Mouse (Mus musculus) limb, embryonic 13.5 days (tissue): ENCODE data around the gene Prkag2. TPM values are rescaled to one million over a fixed set of nuclear protein-coding genes. Genes with fewer than 3 reads are reported as not detected.

Source experiments
- ATAC-seq: fragments of 200-750 bp; cut with Nextera tagmentation; 2 replicates; pipeline ENCODE4 v1.8.0; 2017; ENCODE audit warnings: low read depth, moderate number of reproducible peaks, moderate TSS enrichment; ENCODE audit not compliant: low FRiP score
- H3K27ac ChIP-seq: fragments of 300-500 bp; sonication (generic); 2 replicates; pipeline ENCODE4 v1.5.1; 2015; ENCODE audit warnings: inconsistent platforms, mild to moderate bottlenecking, moderate library complexity
- H3K27me3 ChIP-seq: fragments of 300-500 bp; sonication (generic); 2 replicates; pipeline ENCODE4 v1.6.1; 2015; ENCODE audit warnings: mild to moderate bottlenecking, inconsistent platforms
- H3K36me3 ChIP-seq: fragments of 300-500 bp; sonication (generic); 2 replicates; pipeline ENCODE4 v1.6.1; 2015; ENCODE audit warnings: inconsistent platforms, mild to moderate bottlenecking, moderate library complexity
- H3K4me1 ChIP-seq: fragments of 300-500 bp; sonication (generic); 2 replicates; pipeline ENCODE4 v1.6.1; 2015; ENCODE audit warnings: inconsistent platforms
- H3K4me2 ChIP-seq: fragments of 300-500 bp; sonication (generic); replicated peaks from 2 replicates; pipeline ENCODE4 v1.6.1; 2015; ENCODE audit warnings: inconsistent platforms, mild to moderate bottlenecking, moderate library complexity
- H3K4me3 ChIP-seq: fragments of 300-500 bp; sonication (generic); 2 replicates; pipeline ENCODE4 v1.5.1; 2015; ENCODE audit warnings: moderate library complexity, mild to moderate bottlenecking, inconsistent platforms
- H3K9ac ChIP-seq: fragments of 300-500 bp; sonication (generic); 2 replicates; pipeline ENCODE4 v1.6.1; 2015; ENCODE audit warnings: mild to moderate bottlenecking, inconsistent platforms
- H3K9me3 ChIP-seq: fragments of 300-500 bp; sonication (generic); 2 replicates; pipeline ENCODE4 v1.6.1; 2016; ENCODE audit warnings: inconsistent platforms
- WGBS: fragments of 180-500 bp; shearing (Covaris S2); methylation state at CpG from one replicate; pipeline ENCODE4 v1.1.7; 2015; 5-methylcytosine and 5-hydroxymethylcytosine counted together
- polyA plus RNA-seq: library from polyadenylated mRNA; unstranded; fragments of >200 nt; fragmentation: Nextera tagmentation; extraction: Ambion mirVana; gene quantifications from 2 replicates; pipeline ENCODE4 v1.2.1, GENCODE M21; 2015

The Prkag2 gene
- polyA plus RNA-seq, 1 experiment from 2014 or later = 21.3 TPM

DNA sequence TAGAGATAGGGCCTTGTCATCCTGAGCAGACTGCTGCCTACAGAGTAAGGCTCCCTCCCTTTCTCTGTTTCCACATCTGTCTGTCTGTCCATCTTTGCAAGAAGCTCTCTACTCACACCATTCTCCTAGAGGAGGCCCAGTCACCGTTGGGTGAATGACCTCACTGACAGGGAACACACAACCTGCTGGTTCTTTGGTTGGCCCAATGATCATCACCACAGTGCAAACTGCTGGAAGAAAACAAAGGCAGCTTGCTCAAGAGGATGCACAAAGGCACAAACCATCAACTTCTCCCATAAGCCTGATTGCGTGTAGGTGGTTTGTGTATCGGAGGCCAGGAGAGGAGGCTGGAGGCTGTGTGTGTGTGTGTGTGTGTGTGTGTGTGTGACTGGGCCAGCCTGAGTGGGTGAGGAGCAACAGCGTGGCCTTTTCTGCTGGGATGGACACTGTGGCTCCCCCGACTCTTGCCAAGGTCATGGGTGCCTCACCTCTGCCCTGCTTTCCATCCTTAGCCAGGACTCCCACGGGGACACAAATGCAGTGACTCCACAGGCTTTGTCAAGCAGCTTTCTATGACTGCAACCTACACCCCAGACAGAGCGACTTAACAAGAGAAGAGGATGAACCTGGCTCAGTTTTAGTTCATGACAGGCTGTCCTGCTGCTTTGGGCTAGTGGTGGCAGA lies 149.4 kb downstream of the Prkag2 start:
- Histone ChIP-seq H3K4me3 (no peak overlapping the region), H3K27me3 (no peaks in the 10 kb centered on the region), H3K4me1 (peaks cover 16% of the 10 kb centered on the region), H3K36me3 (no peaks in the 10 kb centered on the region), H3K9ac (no peak overlapping the region), H3K4me2 (no peak overlapping the region), H3K9me3 (no peaks in the 10 kb centered on the region; the same call in 1 of the 2 replicates), H3K27ac (no peak overlapping the region)
- ATAC-seq = no peak
- WGBS = 87% methylated on average over 7 of the region's 7 CpGs

GRCm38 (mm10) chr5:24950039-24950438 lies 150.4 kb downstream of the Prkag2 start:
- no peak overlapping the region for H3K9ac ChIP-seq
- 81% methylated on average over 6 of the region's 6 CpGs for WGBS
- H3K4me1 ChIP-seq = peaks cover 16% of the 10 kb centered on the region
- ATAC-seq = no peak
- no peaks in the 10 kb centered on the region for H3K36me3 ChIP-seq
- no peak overlapping the region for H3K4me3 ChIP-seq
- H3K9me3 ChIP-seq = no peaks in the 10 kb centered on the region
- no peaks in the 10 kb centered on the region for H3K27me3 ChIP-seq
- H3K4me2 ChIP-seq = no peak overlapping the region
- H3K27ac ChIP-seq = no peak overlapping the region

- Histone ChIP-seq H3K4me3 (no peak overlapping the region), H3K9me3 (peaks cover 4% of the 10 kb centered on the region; the same call in 1 of the 2 replicates), H3K4me2 (no peak overlapping the region), H3K4me1 (no peaks in the 10 kb centered on the region), H3K27me3 (no peaks in the 10 kb centered on the region), H3K27ac (no peak overlapping the region), H3K36me3 (no peaks in the 10 kb centered on the region), H3K9ac (no peak overlapping the region)
- no peak for ATAC-seq
- WGBS = 62% methylated on average over 5 of the region's 5 CpGs
These were observed 162.2 kb downstream of the Prkag2 start for GRCm38 (mm10) chr5:24938046-24938822.

DNA sequence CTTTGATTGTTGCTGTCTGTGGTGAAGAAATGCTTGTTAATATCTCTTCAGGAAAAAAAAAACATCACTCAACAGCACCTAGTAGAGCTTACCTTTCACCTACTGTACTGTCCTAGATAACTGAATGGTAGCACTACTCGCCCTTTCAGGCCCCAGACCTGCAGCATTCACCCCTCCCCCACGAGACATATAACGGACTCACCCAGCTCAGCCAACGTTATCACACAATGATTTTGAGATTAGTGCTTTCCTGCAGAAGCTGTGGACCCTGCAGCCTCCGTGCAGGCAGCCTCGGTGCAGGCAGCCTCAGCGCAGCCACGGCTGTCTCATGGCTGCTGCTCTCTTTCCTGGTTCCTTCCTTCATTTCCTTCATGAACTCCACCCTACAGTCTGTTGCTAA lies 164.0 kb downstream of the Prkag2 start:
- H3K27ac ChIP-seq = no peak overlapping the region
- H3K27me3 ChIP-seq = no peaks in the 10 kb centered on the region
- no peak for ATAC-seq
- 74% methylated on average over 8 of the region's 8 CpGs for WGBS
- H3K4me3 ChIP-seq = no peak overlapping the region
- H3K9me3 ChIP-seq = peaks cover 4% of the 10 kb centered on the region; the same call in 1 of the 2 replicates
- no peaks in the 10 kb centered on the region for H3K4me1 ChIP-seq
- no peaks in the 10 kb centered on the region for H3K36me3 ChIP-seq
- no peak overlapping the region for H3K9ac ChIP-seq
- no peak overlapping the region for H3K4me2 ChIP-seq

DNA sequence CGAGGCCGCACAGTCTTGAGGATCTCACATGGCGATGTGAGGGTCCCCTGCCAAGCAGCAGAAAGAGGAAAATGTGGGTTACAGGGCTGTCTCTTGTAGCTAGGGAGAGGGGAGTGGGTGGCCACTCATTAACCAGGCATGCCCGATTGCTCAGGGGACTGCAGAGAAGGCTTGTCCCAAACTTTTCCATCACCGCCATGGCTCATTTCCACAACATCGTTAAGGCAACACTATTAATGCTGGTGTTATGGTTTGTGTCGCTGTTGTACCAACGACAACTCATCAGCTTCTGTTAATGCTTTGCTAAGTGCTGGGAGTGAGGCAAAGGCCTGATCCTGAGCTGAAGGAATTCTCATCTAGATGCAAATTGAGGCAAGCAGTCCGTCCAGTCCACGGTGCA lies 165.0 kb downstream of the Prkag2 start:
- ATAC-seq = no peak
- H3K4me2 ChIP-seq = no peak overlapping the region
- H3K9me3 ChIP-seq = peaks cover 4% of the 10 kb centered on the region; the same call in 1 of the 2 replicates
- H3K27ac ChIP-seq = no peak overlapping the region
- H3K4me3 ChIP-seq = no peak overlapping the region
- 75% methylated on average over 10 of the region's 10 CpGs for whole genome bisulfite sequencing
- H3K36me3 ChIP-seq = no peaks in the 10 kb centered on the region
- H3K9ac ChIP-seq = no peak overlapping the region
- H3K4me1 ChIP-seq = no peaks in the 10 kb centered on the region
- H3K27me3 ChIP-seq = no peaks in the 10 kb centered on the region

DNA sequence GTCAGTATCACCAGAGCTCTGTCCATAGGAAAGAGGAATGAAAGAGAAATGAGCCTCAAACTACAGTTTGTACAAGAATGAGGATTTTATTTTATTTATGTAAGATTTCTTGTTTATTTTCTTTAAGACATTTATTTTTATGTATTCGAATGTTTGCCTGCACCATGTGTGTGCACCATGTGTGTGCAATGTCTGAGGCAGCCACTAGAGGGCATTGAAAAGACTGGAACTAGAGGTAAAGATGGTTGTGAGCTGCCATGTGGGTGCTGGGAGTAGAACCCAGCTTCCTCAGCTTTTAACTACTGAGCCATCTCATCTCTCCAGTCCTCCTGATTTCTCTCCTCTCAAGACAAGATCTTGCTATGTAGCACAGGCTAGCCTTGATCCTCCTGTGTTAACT lies 166.7 kb downstream of the Prkag2 start:
- Histone ChIP-seq H3K4me1 (no peaks in the 10 kb centered on the region), H3K4me2 (no peak overlapping the region), H3K9ac (no peak overlapping the region), H3K4me3 (no peak overlapping the region), H3K9me3 (peaks cover 4% of the 10 kb centered on the region; the same call in 1 of the 2 replicates), H3K27me3 (no peaks in the 10 kb centered on the region), H3K27ac (no peak overlapping the region), H3K36me3 (no peaks in the 10 kb centered on the region)
- 98% methylated on average over 1 of the region's 1 CpGs for WGBS
- no peak for ATAC-seq

DNA sequence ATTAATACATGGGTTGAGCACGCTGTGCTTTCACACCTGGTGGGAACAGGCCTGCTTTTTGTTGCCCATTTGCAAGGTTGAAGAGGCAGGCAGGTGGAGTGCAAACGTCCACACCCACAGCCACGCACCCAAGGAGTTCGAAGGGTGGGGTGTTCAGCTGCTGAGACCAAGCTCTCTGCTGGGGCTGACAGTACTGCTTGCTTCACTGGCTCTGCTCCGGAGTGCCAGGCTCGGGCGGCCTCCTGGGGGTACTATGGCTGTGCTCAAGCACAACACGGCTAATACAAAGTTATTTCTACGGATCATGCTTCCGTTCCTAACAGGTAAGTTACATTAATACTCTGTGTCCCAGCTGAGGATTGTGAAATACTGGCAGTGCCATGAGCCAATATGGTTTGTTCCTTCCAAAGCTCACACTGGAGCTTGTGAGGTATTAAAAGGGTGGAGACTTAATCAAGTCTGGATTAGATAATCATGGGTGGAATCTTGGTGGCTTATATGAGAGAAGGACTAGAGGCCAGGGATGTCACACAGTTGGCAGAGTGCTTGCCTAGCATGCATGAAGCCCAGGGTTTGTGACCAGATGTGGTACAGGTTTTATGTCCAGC lies 168.8 kb downstream of the Prkag2 start:
- no peak overlapping the region for H3K9ac ChIP-seq
- H3K4me3 ChIP-seq = no peak overlapping the region
- no peaks in the 10 kb centered on the region for H3K27me3 ChIP-seq
- H3K9me3 ChIP-seq = peaks cover 4% of the 10 kb centered on the region; the same call in 1 of the 2 replicates
- H3K36me3 ChIP-seq = no peaks in the 10 kb centered on the region
- H3K4me2 ChIP-seq = no peak overlapping the region
- ATAC-seq = no peak
- no peak overlapping the region for H3K27ac ChIP-seq
- 80% methylated on average over 10 of the region's 10 CpGs for WGBS
- H3K4me1 ChIP-seq = no peaks in the 10 kb centered on the region

DNA sequence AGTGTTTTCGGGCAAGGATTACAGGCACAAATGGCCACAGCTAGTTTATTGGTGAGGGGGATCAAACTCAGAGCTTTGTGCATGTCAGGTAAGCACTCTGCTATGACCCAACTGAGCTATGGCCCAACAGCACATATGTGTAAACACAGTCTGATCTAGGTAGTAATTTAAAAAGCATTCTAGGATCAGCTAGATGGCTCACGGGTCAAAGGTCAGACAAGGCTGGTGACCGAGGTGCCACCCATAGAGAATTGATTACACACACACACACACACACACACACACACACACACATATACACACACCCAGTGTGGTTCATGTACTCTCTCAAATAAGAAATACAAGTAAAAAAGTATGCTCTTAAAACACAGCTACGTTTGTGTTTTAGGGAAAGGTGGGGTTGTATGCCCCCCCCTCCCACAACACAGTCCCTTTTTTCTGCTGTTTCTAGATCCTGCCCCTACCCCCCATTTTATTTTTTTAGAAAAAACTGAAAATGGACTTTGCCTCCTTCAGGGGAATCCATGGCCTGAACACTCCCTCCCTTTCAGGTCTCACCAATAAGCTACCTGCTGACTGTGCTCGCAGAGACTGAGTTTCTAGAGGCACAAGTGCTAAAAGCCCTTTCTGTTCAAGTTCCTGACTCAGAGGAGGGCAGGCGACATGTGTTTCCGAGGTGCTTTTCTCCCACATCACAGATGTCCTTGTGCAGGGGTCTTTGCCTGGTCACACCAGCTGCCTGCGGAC lies 169.4 kb downstream of the Prkag2 start:
- Histone ChIP-seq H3K27me3 (no peaks in the 10 kb centered on the region), H3K9me3 (peaks cover 4% of the 10 kb centered on the region; the same call in 1 of the 2 replicates), H3K4me3 (no peak overlapping the region), H3K27ac (no peak overlapping the region), H3K4me1 (no peaks in the 10 kb centered on the region), H3K4me2 (no peak overlapping the region), H3K9ac (no peak overlapping the region), H3K36me3 (no peaks in the 10 kb centered on the region)
- ATAC-seq = no peak
- WGBS = 72% methylated on average over 8 of the region's 8 CpGs

GRCm38 (mm10) chr5:24928816-24929215 lies 171.6 kb downstream of the Prkag2 start:
- no peak overlapping the region for H3K4me2 ChIP-seq
- ATAC-seq = no peak
- H3K36me3 ChIP-seq = no peaks in the 10 kb centered on the region
- 93% methylated on average over 4 of the region's 4 CpGs for WGBS
- H3K27ac ChIP-seq = no peak overlapping the region
- peaks cover 2% of the 10 kb centered on the region; the same call in 1 of the 2 replicates for H3K9me3 ChIP-seq
- no peak overlapping the region for H3K4me3 ChIP-seq
- H3K4me1 ChIP-seq = no peaks in the 10 kb centered on the region
- no peak overlapping the region for H3K9ac ChIP-seq
- no peaks in the 10 kb centered on the region for H3K27me3 ChIP-seq

DNA sequence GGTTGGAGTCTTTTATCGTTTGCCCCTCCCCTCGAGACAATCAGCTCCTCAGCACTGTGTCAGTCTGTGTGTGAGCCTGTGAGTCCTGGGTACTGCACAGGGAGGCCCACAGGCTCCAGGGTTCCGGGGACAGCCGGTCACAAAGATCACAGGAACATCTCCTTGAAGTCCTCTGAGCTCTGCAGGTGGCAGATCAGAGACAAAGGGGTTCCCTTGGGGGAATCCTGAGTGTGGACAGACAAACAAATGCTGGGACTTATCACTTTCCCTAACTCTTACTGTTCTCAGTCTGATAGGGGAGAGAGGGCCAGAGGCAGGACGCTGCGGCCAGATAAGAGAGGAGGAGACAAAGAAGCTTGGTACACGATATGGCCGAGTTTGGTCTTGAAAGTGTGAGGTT lies 172.7 kb downstream of the Prkag2 start:
- WGBS = 32% methylated on average over 8 of the region's 8 CpGs
- Histone ChIP-seq H3K9ac (no peak overlapping the region), H3K27ac (no peak overlapping the region), H3K4me3 (no peak overlapping the region), H3K9me3 (no peaks in the 10 kb centered on the region), H3K4me1 (no peaks in the 10 kb centered on the region), H3K4me2 (no peak overlapping the region), H3K27me3 (no peaks in the 10 kb centered on the region), H3K36me3 (no peaks in the 10 kb centered on the region)
- no peak for ATAC-seq

DNA sequence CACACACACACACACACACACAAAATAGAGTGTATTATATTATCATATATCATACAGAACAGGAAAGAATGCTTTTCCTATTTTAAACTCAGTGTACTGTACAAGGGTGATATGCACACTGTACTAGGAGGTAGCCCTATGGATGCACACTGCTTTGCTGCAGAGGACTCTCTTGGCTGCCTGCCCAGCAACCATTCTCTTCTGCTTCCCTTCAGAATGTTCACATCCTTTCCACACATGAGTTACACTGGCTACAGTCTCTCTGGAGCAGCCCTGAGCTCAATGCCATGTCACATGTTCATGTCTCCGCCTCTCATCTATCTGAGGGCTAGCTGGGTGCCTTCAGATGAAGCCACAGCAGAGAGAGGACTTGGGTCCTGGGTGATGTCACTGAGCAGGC lies 181.3 kb downstream of the Prkag2 start:
- Histone ChIP-seq H3K4me2 (no peak overlapping the region), H3K9me3 (no peaks in the 10 kb centered on the region), H3K4me3 (no peak overlapping the region), H3K36me3 (no peaks in the 10 kb centered on the region), H3K27ac (no peak overlapping the region), H3K27me3 (no peaks in the 10 kb centered on the region), H3K4me1 (no peaks in the 10 kb centered on the region), H3K9ac (no peak overlapping the region)
- ATAC-seq = no peak
- WGBS = 90% methylated on average over 1 of the region's 1 CpGs

GRCm38 (mm10) chr5:24916511-24916910 lies 183.9 kb downstream of the Prkag2 start:
- Histone ChIP-seq H3K4me2 (no peak overlapping the region), H3K9ac (no peak overlapping the region), H3K9me3 (no peaks in the 10 kb centered on the region), H3K4me3 (no peak overlapping the region), H3K27ac (no peak overlapping the region), H3K27me3 (no peaks in the 10 kb centered on the region), H3K36me3 (no peaks in the 10 kb centered on the region), H3K4me1 (no peaks in the 10 kb centered on the region)
- no peak for ATAC-seq
- WGBS = 89% methylated on average over 4 of the region's 4 CpGs
